Mouse (Mus musculus): ENCODE data around the gene Prkg1.

- TF ChIP-seq GATA1 (IDR thresholded peaks at IDR 0.05; ENCODE audit: borderline replicate concordance, low read length), result no peak
- TF ChIP-seq FLI1 (IDR thresholded peaks at IDR 0.05; ENCODE audit: low read length), result no peak
These were observed 93.1 kb downstream of the Prkg1 start for GRCm38 (mm10) chr19:31671726-31672125.
